Mouse (Mus musculus) neural tube, embryonic 11.5 days (tissue): ENCODE measurements around the gene Rnase4. TPM values are rescaled to one million over a fixed set of nuclear protein-coding genes. Genes with fewer than 3 reads are reported as not detected.

Source experiments
- ATAC-seq: fragments of 200-750 bp; cut with Nextera tagmentation; 2 replicates; pipeline ENCODE4 v1.8.0; 2017; ENCODE audit warnings: moderate number of reproducible peaks, mild to moderate bottlenecking, moderate TSS enrichment, moderate library complexity; ENCODE audit not compliant: insufficient read depth, low FRiP score, low TSS enrichment
- DNase-seq: peaks from one replicate; pipeline ENCODE4 v3.0.0-alpha.2; 2015; ENCODE audit warnings: low spot score
- H3K27ac ChIP-seq: fragments of 300-500 bp; sonication (generic); 2 replicates; pipeline ENCODE4 v1.5.1; 2014; ENCODE audit warnings: low read depth, mild to moderate bottlenecking, low read length
- H3K27me3 ChIP-seq: fragments of 300-500 bp; sonication (generic); 2 replicates; pipeline ENCODE4 v1.6.1; 2014; ENCODE audit warnings: mild to moderate bottlenecking, low read length, mixed read lengths; ENCODE audit not compliant: control insufficient read depth, insufficient read depth
- H3K36me3 ChIP-seq: fragments of 300-500 bp; sonication (generic); 2 replicates; pipeline ENCODE4 v1.6.1; 2014; ENCODE audit warnings: mild to moderate bottlenecking, low read length, moderate library complexity, mixed read lengths; ENCODE audit not compliant: control insufficient read depth, insufficient read depth
- H3K4me1 ChIP-seq: fragments of 300-500 bp; sonication (generic); 2 replicates; pipeline ENCODE4 v1.6.1; 2014; ENCODE audit warnings: low read length, mixed read lengths; ENCODE audit not compliant: control insufficient read depth, insufficient read depth
- H3K4me2 ChIP-seq: fragments of 300-500 bp; sonication (generic); 2 replicates; pipeline ENCODE4 v1.6.1; 2014; ENCODE audit warnings: low read depth, mild to moderate bottlenecking, moderate library complexity
- H3K4me3 ChIP-seq: fragments of 300-500 bp; sonication (generic); 2 replicates; pipeline ENCODE4 v1.5.1; 2014; ENCODE audit warnings: low read depth, low read length
- H3K9ac ChIP-seq: fragments of 300-500 bp; sonication (generic); 2 replicates; pipeline ENCODE4 v1.6.1; 2014; ENCODE audit warnings: mild to moderate bottlenecking, low read length
- H3K9me3 ChIP-seq: fragments of 300-500 bp; sonication (generic); 2 replicates; pipeline ENCODE4 v1.6.1; 2016; ENCODE audit warnings: low read length; ENCODE audit not compliant: control insufficient read depth
- WGBS: fragments of 180-500 bp; shearing (Covaris S2); extraction: QIAGEN DNeasy Blood & Tissue Kit; methylation state at CpG from one replicate; pipeline ENCODE4 v1.1.7; 2014; 5-methylcytosine and 5-hydroxymethylcytosine counted together
- polyA plus RNA-seq: library from polyadenylated mRNA; unstranded; fragments of >200 nt; fragmentation: Nextera tagmentation; extraction: Ambion mirVana; gene quantifications from 2 replicates; pipeline ENCODE4 v1.2.1, GENCODE M21; 2014

The Rnase4 gene
- polyA plus RNA-seq, 1 experiment from 2014 or later: 12.7 TPM

- Histone ChIP-seq H3K9me3 (no peaks in the 10 kb centered on the region), H3K9ac (no peak overlapping the region), H3K4me3 (no peak overlapping the region), H3K27me3 (no peaks in the 10 kb centered on the region), H3K36me3 (no peaks in the 10 kb centered on the region), H3K4me2 (no peak overlapping the region), H3K4me1 (peaks cover 5% of the 10 kb centered on the region; the same call in 1 of the 2 replicates), H3K27ac (no peak overlapping the region)
- DNase-seq: no peak
- no peak for ATAC-seq
- 84% methylated on average over 6 of the region's 6 CpGs for WGBS
Observed at GRCm38 (mm10) chr14:51145521-51145920, 54.6 kb downstream of the Rnase4 start.

GRCm38 (mm10) chr14:51146685-51147084 lies 55.8 kb downstream of the Rnase4 start, which contains the start of gene Rnase1:
Rnase1 (minus strand) TSS chr14:51146785.
- no peak within 1 kb of the TSS for H3K4me2 ChIP-seq
- H3K9ac ChIP-seq: no peak within 1 kb of the TSS
- H3K36me3 ChIP-seq: no peaks in the 10 kb centered on the region
- 0 out of 2 replicates have a peak, but pooled peaks have one; percentile 48 for ATAC-seq
- no peak within 1 kb of the TSS for H3K4me3 ChIP-seq
- DNase-seq: no peak
- no peak within 1 kb of the TSS for H3K27ac ChIP-seq
- H3K9me3 ChIP-seq: no peaks in the 10 kb centered on the region
- no peaks in the 10 kb centered on the region for H3K27me3 ChIP-seq
- WGBS: 41% methylated on average over 2 of the region's 2 CpGs
- H3K4me1 ChIP-seq: peaks cover 5% of the 10 kb centered on the region; the same call in 1 of the 2 replicates

- Histone ChIP-seq H3K27me3 (no peaks in the 10 kb centered on the region), H3K27ac (no peak overlapping the region), H3K4me1 (peaks cover 5% of the 10 kb centered on the region; the same call in 1 of the 2 replicates), H3K4me3 (no peak overlapping the region), H3K9ac (no peak overlapping the region), H3K9me3 (no peaks in the 10 kb centered on the region), H3K36me3 (no peaks in the 10 kb centered on the region), H3K4me2 (no peak overlapping the region)
- 71% methylated on average over 3 of the region's 3 CpGs for WGBS
- ATAC-seq: no peak
- no peak for DNase-seq
Observed at GRCm38 (mm10) chr14:51148006-51148405, 57.1 kb downstream of the Rnase4 start.

- H3K4me2 ChIP-seq: no peak overlapping the region
- ATAC-seq (no peak), DNase-seq (no peak)
- WGBS: 51% methylated on average over 5 of the region's 5 CpGs
- no peak overlapping the region for H3K4me3 ChIP-seq
- no peaks in the 10 kb centered on the region for H3K27me3 ChIP-seq
- peaks cover 5% of the 10 kb centered on the region; the same call in 1 of the 2 replicates for H3K4me1 ChIP-seq
- H3K9ac ChIP-seq: no peak overlapping the region
- H3K9me3 ChIP-seq: no peaks in the 10 kb centered on the region
- no peak overlapping the region for H3K27ac ChIP-seq
- H3K36me3 ChIP-seq: no peaks in the 10 kb centered on the region
Observed at GRCm38 (mm10) chr14:51149164-51149563, 58.3 kb downstream of the Rnase4 start.

- H3K4me3 ChIP-seq: no peak overlapping the region
- DNase-seq (no peak), ATAC-seq (no peak)
- H3K27me3 ChIP-seq: no peaks in the 10 kb centered on the region
- no peaks in the 10 kb centered on the region for H3K9me3 ChIP-seq
- WGBS: 89% methylated on average over 3 of the region's 3 CpGs
- H3K4me2 ChIP-seq: no peak overlapping the region
- H3K9ac ChIP-seq: no peak overlapping the region
- H3K4me1 ChIP-seq: peaks cover 5% of the 10 kb centered on the region; the same call in 1 of the 2 replicates
- H3K27ac ChIP-seq: no peak overlapping the region
- H3K36me3 ChIP-seq: no peaks in the 10 kb centered on the region
Observed at GRCm38 (mm10) chr14:51150206-51150831, 59.4 kb downstream of the Rnase4 start.

GRCm38 (mm10) chr14:51152249-51152870 lies 61.5 kb downstream of the Rnase4 start:
- no peak for ATAC-seq
- no peaks in the 10 kb centered on the region for H3K9me3 ChIP-seq
- 82% methylated on average over 5 of the region's 5 CpGs for WGBS

More at GRCm38 (mm10) chr14:51152249-51152870, 61.5 kb downstream of the Rnase4 start:
- Histone ChIP-seq H3K27ac (no peak overlapping the region), H3K4me2 (no peak overlapping the region), H3K4me3 (no peak overlapping the region), H3K4me1 (no peaks in the 10 kb centered on the region), H3K27me3 (no peaks in the 10 kb centered on the region), H3K36me3 (no peaks in the 10 kb centered on the region), H3K9ac (no peak overlapping the region)
- no peak for DNase-seq

Other genes with a start within 250 kb of the Rnase4 start
- gene Tep1, start 220.5 kb upstream of the Rnase4 start, polyA plus RNA-seq: 4.9 TPM in 2 replicates
- gene Klhl33, start 193.6 kb upstream of the Rnase4 start, polyA plus RNA-seq: 0.17 and 0.28 TPM in 2 replicates
- gene Osgep, start 166.2 kb upstream of the Rnase4 start, polyA plus RNA-seq: 164 and 172 TPM in 2 replicates
- gene Apex1, start 166.1 kb upstream of the Rnase4 start, polyA plus RNA-seq: 330 and 340 TPM in 2 replicates
- gene Pip4p1, start 160.2 kb upstream of the Rnase4 start, polyA plus RNA-seq: 59.4 and 68.4 TPM in 2 replicates
- gene Pnp, start 160.0 kb upstream of the Rnase4 start, polyA plus RNA-seq: 55.9 and 56.5 TPM in 2 replicates
- not detected in 2 replicates for gene Gm49342, start 146.6 kb upstream of the Rnase4 start, polyA plus RNA-seq
- gene Pnp2, start 135.1 kb upstream of the Rnase4 start, polyA plus RNA-seq: 0.30 and 0.68 TPM in 2 replicates
- gene Rnase10, start 83.3 kb upstream of the Rnase4 start, polyA plus RNA-seq: not detected in 2 replicates
- gene Rnase9, start 49.2 kb upstream of the Rnase4 start, polyA plus RNA-seq: not detected in 2 replicates
- not detected in 2 replicates for gene Rnase11, start 40.9 kb upstream of the Rnase4 start, polyA plus RNA-seq
- not detected in 2 replicates for gene Rnase12, start 33.4 kb upstream of the Rnase4 start, polyA plus RNA-seq
- gene Olfr750, start 16.6 kb upstream of the Rnase4 start, polyA plus RNA-seq: not detected in 2 replicates
- 2.2 TPM in 2 replicates for gene Ang, start 73 bp downstream of the Rnase4 start, polyA plus RNA-seq
- not detected in 2 replicates for gene Eddm3b, start 23.3 kb downstream of the Rnase4 start, polyA plus RNA-seq
- gene Rnase6, start 32.8 kb downstream of the Rnase4 start, polyA plus RNA-seq: 0.22 and 0.57 TPM in 2 replicates
- 0.24 and 0.58 TPM in 2 replicates for gene Rnase1, start 55.7 kb downstream of the Rnase4 start, polyA plus RNA-seq
- gene Rnase2b, start 71.2 kb downstream of the Rnase4 start, polyA plus RNA-seq: not detected in 2 replicates
- not detected in 2 replicates for gene Ang2, start 108.1 kb downstream of the Rnase4 start, polyA plus RNA-seq
- not detected in 2 replicates for gene Ear14, start 112.3 kb downstream of the Rnase4 start, polyA plus RNA-seq
- gene Rnase2a, start 165.0 kb downstream of the Rnase4 start, polyA plus RNA-seq: not detected in 2 replicates